Mouse (Mus musculus) gastrocnemius, postnatal 10 days (tissue): ENCODE measurements around the gene Ccl25. TPM values are rescaled to one million over a fixed set of nuclear protein-coding genes. Genes with fewer than 3 reads are reported as not detected.

Source experiments
- total RNA-seq, 2 experiments: library from RNA; stranded (reverse); gene quantifications; 2 replicates each; pipeline ENCODE4 v1.2.3; 2021

Gene Ccl25
- total RNA-seq, 2 experiments from 2014 or later, result 8.0 to 8.3 TPM

Other genes with a start within 250 kb of the Ccl25 start
- gene Cd209f, start 219.4 kb upstream of the Ccl25 start, total RNA-seq, result 1 to 10 TPM; 1.7 to 3.4 TPM
- under 1 TPM; 0.31 to 0.45 TPM for gene Cd209g, start 191.1 kb upstream of the Ccl25 start, total RNA-seq
- gene Evi5l, start 158.6 kb upstream of the Ccl25 start, total RNA-seq, result 10 to 100 TPM; 15.5 to 20.5 TPM
- under 1 TPM; 0.16 to 0.21 TPM for gene Prr36, start 107.8 kb upstream of the Ccl25 start, total RNA-seq
- under 1 TPM in 1 of 2 experiments, not detected in 1; 0.29 TPM for gene Lrrc8e, start 98.4 kb upstream of the Ccl25 start, total RNA-seq
- 10 to 100 TPM; 61.4 to 65.5 TPM for gene Map2k7, start 86.5 kb upstream of the Ccl25 start, total RNA-seq
- under 1 TPM; 0.14 to 0.31 TPM for gene Gm49320, start 86.3 kb upstream of the Ccl25 start, total RNA-seq
- gene Tgfbr3l, start 77.0 kb upstream of the Ccl25 start, total RNA-seq, result 1 to 10 TPM; 2.8 to 5.1 TPM
- gene Snapc2, start 72.1 kb upstream of the Ccl25 start, total RNA-seq, result 10 to 100 TPM; 13.0 to 15.4 TPM
- 1 to 10 TPM; 3.8 to 4.5 TPM for gene Ctxn1, start 65.9 kb upstream of the Ccl25 start, total RNA-seq
- gene Timm44, start 49.3 kb upstream of the Ccl25 start, total RNA-seq, result 10 to 100 TPM; 72.4 to 74.5 TPM
- 10 to 100 TPM; 50.1 to 55.0 TPM for gene Elavl1, start 203 bp downstream of the Ccl25 start, total RNA-seq
- 10 to 100 TPM in 1 of 2 experiments, 1 to 10 TPM in 1; 9.7 to 11.5 TPM for gene Cers4, start 167.8 kb downstream of the Ccl25 start, total RNA-seq